Mouse (Mus musculus): Measurements from ENCODE around the gene Kbtbd13. TPM values are rescaled to one million over a fixed set of nuclear protein-coding genes. Genes with fewer than 3 reads are reported as not detected.

Gene Kbtbd13
- total RNA-seq, 2 experiments from 2014 or later: 1.1 to 2.1 TPM

DNA sequence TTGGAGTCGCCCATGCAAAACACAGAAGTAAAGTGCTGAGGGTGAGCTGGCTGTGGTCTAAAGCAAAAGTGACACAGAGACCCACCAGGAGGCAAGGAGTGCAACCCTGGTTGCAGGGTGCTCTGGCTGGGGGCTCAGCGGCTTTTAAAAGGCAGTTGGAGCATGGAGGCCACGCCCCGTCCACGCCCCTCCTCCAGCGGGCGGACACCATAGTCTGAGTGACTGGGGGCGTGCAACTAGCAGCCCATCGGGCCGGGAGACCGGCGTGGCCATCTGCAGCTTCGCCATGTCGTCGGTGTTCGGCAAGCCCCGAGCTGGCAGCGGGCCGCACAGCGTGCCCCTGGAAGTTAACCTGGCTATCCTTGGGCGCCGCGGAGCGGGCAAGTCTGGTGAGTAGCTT is 6.8 kb upstream of the Kbtbd13 start, which contains the start of gene Rasl12:
Gene Rasl12 (plus strand): TSS at position 228 of the 400 bp plus-strand sequence.
- peak; percentile 81 to 83 for DNase-seq
- intact Hi-C loops (cut with DNase I): no loop called here

DNA sequence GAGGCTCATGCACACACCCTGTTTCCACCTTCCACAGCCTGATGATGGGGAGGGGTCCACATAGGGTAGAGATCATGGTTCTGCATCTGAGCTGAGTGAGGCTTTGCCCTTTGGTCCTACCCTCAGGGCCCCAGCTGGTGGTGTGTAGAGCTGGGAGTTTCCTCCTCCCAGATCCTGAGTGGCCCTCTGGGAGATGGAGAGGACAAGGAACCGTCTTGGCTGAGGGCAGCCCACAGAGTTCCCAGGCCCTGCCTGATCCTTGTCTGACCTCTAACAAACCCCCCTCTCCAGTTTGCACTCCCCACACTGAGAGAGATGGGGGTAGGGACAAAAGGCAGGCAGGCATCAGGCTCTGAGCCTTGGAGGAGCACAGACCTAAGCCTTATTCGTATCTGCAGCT is 2.9 kb upstream of the Kbtbd13 start:
- intact Hi-C loops (cut with DNase I): loop anchor here (5.0 kb wide), 1 partner anchor 193 kb away; the partner anchor contains the start of gene Pif1
- no peak for DNase-seq

- no peak for DNase-seq
- intact Hi-C loops (cut with DNase I): loop anchor here (1.0 to 5.0 kb wide), 2 partner anchors 39 to 194 kb away; partner anchors contain the start of gene Pif1
Measured at GRCm38 (mm10) chr9:65393606-65394005, 2.2 kb upstream of the Kbtbd13 start.

- intact Hi-C loops (cut with DNase I): loop anchor here (1.0 to 5.0 kb wide), 2 partner anchors 40 to 194 kb away; partner anchors contain the start of gene Pif1
- peak; percentile 80 to 87 for DNase-seq
Measured at GRCm38 (mm10) chr9:65392638-65393364, 1.3 kb upstream of the Kbtbd13 start.

GRCm38 (mm10) chr9:65390752-65391612 is 470 bp downstream of the Kbtbd13 start:
- intact Hi-C loops (cut with DNase I): loop anchor here (5.0 kb wide), 1 partner anchor 196 kb away; the partner anchor contains the start of gene Pif1
- peak in 1 of 2 experiments; percentile 51 for DNase-seq

DNA sequence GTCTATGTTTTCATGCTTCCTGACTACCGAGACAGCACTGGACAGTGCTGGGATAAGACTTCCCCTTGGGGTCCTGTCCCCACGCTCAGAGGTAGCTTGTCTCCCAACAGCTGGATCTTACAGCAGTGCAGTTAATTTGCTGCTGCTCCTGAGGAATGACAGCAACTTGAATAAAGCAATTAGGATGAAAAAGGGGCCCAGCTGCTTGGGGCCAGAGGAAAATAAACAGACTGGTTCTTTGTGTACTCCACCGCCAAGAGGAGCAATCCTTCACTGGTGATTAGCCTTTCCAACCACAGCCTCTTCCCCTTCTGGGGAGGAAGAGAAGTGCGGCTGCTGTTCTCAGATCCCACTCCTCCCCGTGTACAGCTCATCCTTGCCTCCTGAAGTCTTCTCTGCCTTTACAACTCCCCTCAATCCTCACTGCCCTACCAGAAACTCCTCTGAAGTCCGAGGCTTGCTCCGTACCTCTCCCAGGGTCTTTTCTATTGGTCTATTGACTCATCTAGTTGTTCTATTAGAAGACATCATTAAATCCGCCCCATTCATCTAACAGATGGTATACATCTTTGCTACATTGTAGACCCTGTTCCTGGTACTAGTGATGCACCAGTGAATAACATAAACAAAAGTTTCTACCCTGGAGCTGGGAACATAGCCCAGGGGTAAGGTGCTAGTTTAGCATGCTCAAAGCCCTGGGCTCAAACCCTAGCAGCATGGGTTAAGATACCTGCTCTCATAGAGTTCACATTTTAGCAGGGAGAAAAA is 4.9 kb downstream of the Kbtbd13 start:
- DNase-seq: no peak
- intact Hi-C loops (cut with DNase I): no loop called here

GRCm38 (mm10) chr9:65384276-65384675 is 7.2 kb downstream of the Kbtbd13 start:
- DNase-seq: peak; percentile 60 to 61
- intact Hi-C loops (cut with DNase I): no loop called here

DNA sequence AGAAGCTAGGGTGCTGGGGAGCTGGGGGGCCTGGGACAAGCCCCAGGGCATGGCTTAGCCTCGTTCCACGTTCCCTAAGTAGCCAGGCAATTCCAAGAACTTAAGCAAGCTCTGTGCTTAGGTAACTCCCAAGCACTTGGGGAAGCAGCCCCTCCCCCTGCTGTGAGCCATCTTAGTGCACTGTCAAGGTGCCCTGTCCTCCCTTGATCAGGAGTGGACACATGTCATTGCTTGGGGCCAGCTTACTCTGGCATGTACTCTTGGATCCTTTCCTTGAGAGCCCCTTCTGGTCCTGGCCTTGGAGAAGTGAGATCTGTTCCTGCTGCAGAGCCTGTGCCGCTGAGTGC is 8.7 kb downstream of the Kbtbd13 start:
- intact Hi-C loops (cut with DNase I): no loop called here

DNA sequence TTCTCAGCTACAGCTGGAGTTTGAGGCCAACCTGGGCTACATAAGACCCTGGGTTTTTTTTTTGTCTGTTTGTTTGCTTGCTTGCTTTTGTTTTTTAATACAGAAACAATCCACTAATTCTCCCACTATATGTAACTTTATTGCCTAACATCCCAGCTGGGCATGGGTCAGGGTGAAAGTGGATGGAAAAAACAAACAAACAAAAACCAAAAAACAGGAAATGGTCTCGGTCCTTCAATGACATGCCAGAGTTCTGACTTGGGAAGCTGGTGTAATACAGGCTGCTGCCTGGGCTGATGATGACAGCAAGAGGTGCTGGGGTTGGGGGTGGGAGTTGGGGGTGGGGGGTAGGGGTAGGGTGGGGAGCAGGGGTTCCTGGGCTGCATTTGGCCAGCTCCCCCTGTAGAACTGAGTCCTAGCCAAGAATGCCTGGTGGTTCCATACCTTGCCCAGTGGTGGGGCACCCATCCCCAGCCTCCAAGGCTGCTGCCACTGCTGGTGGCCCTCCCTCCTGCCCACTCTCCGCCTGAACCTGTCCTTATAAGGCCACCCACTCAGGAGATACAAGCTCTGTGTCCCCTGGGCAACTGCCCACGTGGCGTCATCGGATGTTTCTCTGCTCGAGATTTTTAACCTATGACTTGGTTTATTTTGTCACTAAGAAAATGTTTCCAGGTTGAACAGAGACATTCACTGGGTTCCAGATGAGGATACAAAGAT is 9.3 kb downstream of the Kbtbd13 start:
- intact Hi-C loops (cut with DNase I): no loop called here
- DNase-seq: no peak

More for the DNA sequence above, 8.7 kb downstream of the Kbtbd13 start:
- DNase-seq: no peak

DNA sequence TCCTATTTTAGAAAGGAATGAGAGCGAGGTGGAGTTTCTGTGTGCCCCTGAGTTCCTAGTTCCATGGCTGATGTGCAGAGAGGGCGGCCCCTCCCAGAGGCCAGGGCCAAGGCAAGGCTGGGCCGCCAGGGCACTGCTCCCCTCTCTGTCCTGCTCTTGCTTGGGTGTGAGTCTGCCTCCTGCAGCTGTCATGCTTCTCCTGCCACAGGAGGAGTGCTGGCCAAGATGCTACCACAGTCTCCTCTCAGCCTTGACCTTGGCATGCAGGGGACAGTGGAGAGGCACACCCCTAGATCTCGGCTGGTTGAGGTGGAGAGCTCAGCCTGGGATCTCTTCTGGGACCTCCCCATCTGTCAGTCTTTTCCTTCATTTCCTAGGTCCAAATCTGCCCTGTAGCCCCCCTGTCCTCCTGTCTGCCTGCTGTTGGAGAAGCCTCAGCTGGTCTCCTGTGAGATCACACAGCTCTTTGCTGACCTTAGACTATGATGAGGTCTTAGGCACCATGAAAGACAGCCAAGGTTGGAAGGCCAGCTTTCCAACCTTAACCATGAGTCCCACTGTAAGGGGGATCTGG is 10.3 kb downstream of the Kbtbd13 start:
- intact Hi-C loops (cut with DNase I): no loop called here
- DNase-seq: no peak

- intact Hi-C loops (cut with DNase I): no loop called here
- DNase-seq: no peak
Measured at GRCm38 (mm10) chr9:65375163-65375934, 16.1 kb downstream of the Kbtbd13 start.

DNA sequence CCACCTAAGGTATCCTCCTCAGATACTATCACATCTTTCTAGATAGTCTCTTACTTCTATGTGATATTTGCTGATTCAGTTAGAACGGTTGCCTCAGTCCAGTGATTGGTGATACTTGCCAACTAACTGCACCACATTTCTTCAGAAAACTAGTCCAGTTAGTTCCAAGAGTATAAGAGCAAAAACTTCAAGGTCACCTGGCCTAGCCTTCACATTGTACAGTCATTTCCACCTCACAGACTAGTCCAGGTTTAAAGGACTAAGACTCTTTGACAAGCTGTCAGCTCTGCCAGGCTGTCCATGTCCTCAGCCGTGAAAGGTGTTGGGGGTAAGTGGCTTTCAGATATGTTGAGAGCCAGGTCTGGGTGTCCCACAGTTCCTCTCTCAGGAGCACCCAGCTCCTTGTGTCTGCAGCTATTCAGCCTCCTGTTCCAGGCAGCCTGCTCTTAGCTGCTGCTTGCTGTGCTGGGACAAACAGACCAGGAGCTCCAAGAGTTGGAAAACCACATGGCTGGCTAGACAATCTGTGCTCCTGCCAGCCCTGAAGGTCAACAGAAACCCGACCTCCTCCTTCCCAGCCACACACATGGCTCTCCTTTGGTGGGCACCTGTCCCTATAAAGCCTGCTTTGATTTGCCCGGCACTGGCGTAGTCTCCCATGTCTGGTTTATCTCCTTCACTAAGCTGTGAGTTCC is 16.8 kb downstream of the Kbtbd13 start:
- intact Hi-C loops (cut with DNase I): no loop called here
- peak; percentile 59 to 60 for DNase-seq

- peak in 1 of 2 experiments; percentile 68 for DNase-seq
- intact Hi-C loops (cut with DNase I): loop anchor here (2.0 kb wide), 1 partner anchor 60 kb away; no protein-coding TSS in a partner anchor
Measured at GRCm38 (mm10) chr9:65372449-65372848, 19.0 kb downstream of the Kbtbd13 start.

- no peak for DNase-seq
- intact Hi-C loops (cut with DNase I): loop anchor here (2.0 kb wide), 1 partner anchor 61 kb away; no protein-coding TSS in a partner anchor
Measured at GRCm38 (mm10) chr9:65371756-65372155, 19.7 kb downstream of the Kbtbd13 start.

GRCm38 (mm10) chr9:65365721-65366120 is 25.7 kb downstream of the Kbtbd13 start:
- DNase-seq: no peak
- intact Hi-C loops (cut with DNase I): no loop called here

GRCm38 (mm10) chr9:65363684-65364083 is 27.8 kb downstream of the Kbtbd13 start:
- intact Hi-C loops (cut with DNase I): no loop called here
- DNase-seq: no peak

- intact Hi-C loops (cut with DNase I): no loop called here
- DNase-seq: no peak
Measured at GRCm38 (mm10) chr9:65360641-65361448, 30.6 kb downstream of the Kbtbd13 start, which contains the start of gene Ubap1l. Ubap1l (plus strand) TSS chr9:65361041.
